Mouse (Mus musculus): ENCODE data around the gene Tmem119.

DNA sequence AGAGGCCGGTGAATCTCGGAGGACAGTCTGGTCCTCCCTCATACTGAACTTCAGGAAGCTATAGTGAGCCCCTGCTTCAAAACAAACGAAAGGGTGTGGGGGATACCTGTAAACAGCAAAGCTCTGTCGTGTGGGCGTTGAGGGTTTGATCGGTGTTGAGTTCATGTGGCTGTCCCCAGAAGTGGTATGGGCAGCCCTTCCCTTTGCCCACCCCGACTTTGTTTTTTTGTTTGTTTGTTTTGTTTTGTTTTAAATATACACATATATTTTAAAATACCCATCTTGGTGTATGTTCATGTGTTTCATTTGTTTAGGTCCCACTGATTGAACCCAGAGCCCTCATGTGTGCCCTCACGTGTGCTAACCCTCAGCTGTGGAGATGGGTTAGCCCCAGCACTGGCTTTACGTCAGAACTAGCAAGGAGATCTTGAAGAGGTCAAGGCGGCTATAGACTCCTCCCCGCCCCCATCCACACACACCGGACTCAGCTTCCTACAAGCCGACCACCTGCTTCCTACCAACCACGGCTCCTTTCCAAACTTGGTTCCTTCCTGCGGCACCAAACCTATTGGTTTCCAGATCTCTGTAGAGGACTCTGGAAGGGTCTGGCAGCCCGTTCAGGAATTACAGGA lies 33.1 kb upstream of the Tmem119 start:
- TF ChIP-seq CTCF (IDR thresholded peaks at IDR 0.05; ENCODE audit: low read depth) (no peak), EP300 (IDR thresholded peaks at IDR 0.05; ENCODE audit: low read depth) (no peak)

Data from liver, embryonic 14.5 days (tissue).